In genomic region chr19:46642136-46642753, GRCm38 (mm10) we compare ENCODE assay signal across 7 mouse cellular contexts. TPM values are rescaled to one million over a fixed set of nuclear protein-coding genes. Genes with fewer than 3 reads are reported as not detected.
DNase-seq lines count a peak whose midpoint lies in the region; ATAC-seq and TF ChIP-seq lines count a peak whose summit lies in the region.

No protein-coding gene starts in this region.

- ATAC-seq in neural tube, embryonic 13.5 days (ENCODE audit: low read depth): no peak
- no peak for ATAC-seq in forebrain, embryonic 15.5 days (replicated peaks)
- no peak for ATAC-seq in limb, embryonic 11.5 days (ENCODE audit: insufficient number of reproducible peaks, low FRiP score, low TSS enrichment, low read depth)
- ATAC-seq in stomach, postnatal 0 days (ENCODE audit: low FRiP score, low TSS enrichment): peak; percentile 28; the same call in 1 of the 2 replicates
- no peak for ATAC-seq in cerebellum, adult (ENCODE audit: insufficient number of reproducible peaks, low FRiP score, low TSS enrichment)

- DNase-seq in neural tube, embryonic 10.5 days (ENCODE audit: extremely low spot score, low spot score): no peak
- no peak for DNase-seq in limb, embryonic 11.5 days (ENCODE audit: low spot score)
- DNase-seq in stomach, postnatal 0 days (ENCODE audit: low spot score): no peak
- no peak for DNase-seq in thymus, adult 2 months

- H3K9me3 ChIP-seq in neural tube, embryonic 13.5 days: no peaks in the 10 kb centered on the region
- no peaks in the 10 kb centered on the region for H3K9me3 ChIP-seq in forebrain, embryonic 15.5 days
- no peaks in the 10 kb centered on the region for H3K9me3 ChIP-seq in limb, embryonic 11.5 days (ENCODE audit: control insufficient read depth, low read length)
- no peaks in the 10 kb centered on the region for H3K9me3 ChIP-seq in stomach, postnatal 0 days (ENCODE audit: control insufficient read depth, low read length)

- TF ChIP-seq EP300 in stomach, postnatal 0 days (optimal IDR thresholded peaks at IDR 0.05): peak; percentile 57

- no peak overlapping the region for H3K4me3 ChIP-seq in neural tube, embryonic 13.5 days
- H3K4me3 ChIP-seq in forebrain, embryonic 15.5 days: no peak overlapping the region
- no peak overlapping the region for H3K4me3 ChIP-seq in limb, embryonic 11.5 days (ENCODE audit: low read depth, low read length)
- H3K4me3 ChIP-seq in stomach, postnatal 0 days (ENCODE audit: low read depth, low read length): no peak overlapping the region; the same call in 1 of the 2 replicates
- H3K4me3 ChIP-seq in thymus, adult 2 months (ENCODE audit: control insufficient read depth, insufficient read depth, low read length): no peak overlapping the region

- H3K27me3 ChIP-seq in neural tube, embryonic 13.5 days: no peaks in the 10 kb centered on the region
- no peaks in the 10 kb centered on the region for H3K27me3 ChIP-seq in forebrain, embryonic 15.5 days
- H3K27me3 ChIP-seq in limb, embryonic 11.5 days (ENCODE audit: control insufficient read depth, insufficient read depth, low read length): no peaks in the 10 kb centered on the region
- no peaks in the 10 kb centered on the region for H3K27me3 ChIP-seq in stomach, postnatal 0 days (ENCODE audit: control insufficient read depth, insufficient read depth, low read length)
- H3K27me3 ChIP-seq in thymus, adult 2 months (ENCODE audit: control insufficient read depth, insufficient read depth, low read length): no peaks in the 10 kb centered on the region

- peaks cover 70% of the 10 kb centered on the region for H3K4me1 ChIP-seq in neural tube, embryonic 13.5 days (replicated peaks)
- peaks cover 54% of the 10 kb centered on the region for H3K4me1 ChIP-seq in forebrain, embryonic 15.5 days
- H3K4me1 ChIP-seq in limb, embryonic 11.5 days (ENCODE audit: control insufficient read depth, insufficient read depth, low read length): peaks cover 47% of the 10 kb centered on the region
- H3K4me1 ChIP-seq in stomach, postnatal 0 days (replicated peaks; ENCODE audit: control insufficient read depth, insufficient read depth): peaks cover 31% of the 10 kb centered on the region
- H3K4me1 ChIP-seq in thymus, adult 2 months (replicated peaks; ENCODE audit: control insufficient read depth, insufficient read depth, low read length): peaks cover 47% of the 10 kb centered on the region

- H3K36me3 ChIP-seq in neural tube, embryonic 13.5 days: peaks cover 19% of the 10 kb centered on the region
- H3K36me3 ChIP-seq in forebrain, embryonic 15.5 days: no peaks in the 10 kb centered on the region
- peaks cover 2% of the 10 kb centered on the region; the same call in 1 of the 2 replicates for H3K36me3 ChIP-seq in limb, embryonic 11.5 days (ENCODE audit: control insufficient read depth, insufficient read depth, low read length)
- peaks cover 4% of the 10 kb centered on the region; the same call in 1 of the 2 replicates for H3K36me3 ChIP-seq in stomach, postnatal 0 days (ENCODE audit: control insufficient read depth, insufficient read depth, low read length)
- peaks cover 15% of the 10 kb centered on the region for H3K36me3 ChIP-seq in thymus, adult 2 months (ENCODE audit: control insufficient read depth, insufficient read depth, low read length)

- WGBS in neural tube, embryonic 13.5 days: 55% methylated on average over 22 of the region's 22 CpGs
- WGBS in forebrain, embryonic 15.5 days: 66% methylated on average over 22 of the region's 22 CpGs
- WGBS in limb, embryonic 11.5 days: 64% methylated on average over 22 of the region's 22 CpGs
- 22% methylated on average over 22 of the region's 22 CpGs for WGBS in stomach, postnatal 0 days
- WGBS in thymus, adult 2 months: 93% methylated on average over 22 of the region's 22 CpGs

- H3K27ac ChIP-seq in neural tube, embryonic 13.5 days (replicated peaks): peak overlapping the region; percentile 75
- H3K27ac ChIP-seq in forebrain, embryonic 15.5 days (replicated peaks): peak overlapping the region; percentile 58
- peak overlapping the region; percentile 68; the same call in 1 of the 2 replicates for H3K27ac ChIP-seq in limb, embryonic 11.5 days (replicated peaks; ENCODE audit: low read depth, low read length)
- peak overlapping the region; percentile 94 for H3K27ac ChIP-seq in stomach, postnatal 0 days (replicated peaks)
- no peak overlapping the region; the same call in 1 of the 2 replicates for H3K27ac ChIP-seq in thymus, adult 2 months (ENCODE audit: control insufficient read depth, insufficient read depth, low read length)

- TF ChIP-seq POLR2A in thymus, adult 2 months (IDR thresholded peaks at IDR 0.05; ENCODE audit: control insufficient read depth, extremely low read depth, insufficient read depth, low read length, poor library complexity): no peak

- peak; percentile 31; the same call in 1 of the 2 replicates for TF ChIP-seq CTCF in stomach, postnatal 0 days (IDR thresholded peaks at IDR 0.05; ENCODE audit: low read depth)
- no peak for TF ChIP-seq CTCF in thymus, adult 2 months (IDR thresholded peaks at IDR 0.05; ENCODE audit: borderline replicate concordance, control insufficient read depth, extremely low read depth, insufficient read depth, low read length, poor library complexity)

- 0 out of 2 replicates have a peak overlapping the region, but pooled peaks have one; percentile 2 for H3K9ac ChIP-seq in neural tube, embryonic 13.5 days
- no peak overlapping the region for H3K9ac ChIP-seq in forebrain, embryonic 15.5 days (replicated peaks)
- peak overlapping the region; percentile 40; the same call in 1 of the 2 replicates for H3K9ac ChIP-seq in limb, embryonic 11.5 days (ENCODE audit: low read length)
- peak overlapping the region; percentile 53 for H3K9ac ChIP-seq in stomach, postnatal 0 days (ENCODE audit: low read length)

- H3K4me2 ChIP-seq in neural tube, embryonic 13.5 days: peak overlapping the region; percentile 14; the same call in 1 of the 2 replicates
- no peak overlapping the region for H3K4me2 ChIP-seq in forebrain, embryonic 15.5 days (replicated peaks)
- H3K4me2 ChIP-seq in limb, embryonic 11.5 days (ENCODE audit: low read depth, severe bottlenecking): no peak overlapping the region
- peak overlapping the region; percentile 44 for H3K4me2 ChIP-seq in stomach, postnatal 0 days (replicated peaks; ENCODE audit: low read depth)

RNA-seq across cellular contexts. Expression of gene Cyp17a1, which starts 30.7 kb away (rescaled TPM):
- polyA plus RNA-seq in neural tube, embryonic 13.5 days (2015; fragmentation: Nextera tagmentation; extraction: Ambion mirVana): not detected in 2 replicates
- polyA plus RNA-seq in forebrain, embryonic 15.5 days (2015; fragmentation: Nextera tagmentation; extraction: Ambion mirVana): not detected in 2 replicates
- polyA plus RNA-seq in limb, embryonic 11.5 days (2014; fragmentation: Nextera tagmentation; extraction: Ambion mirVana): not detected in 2 replicates
- 0.12 TPM in 1 of 2 replicates, not detected in the other for polyA plus RNA-seq in stomach, postnatal 0 days (2015; fragmentation: Nextera tagmentation; extraction: Ambion mirVana)
- 0.26 and 0.42 TPM in 2 replicates for polyA plus RNA-seq in thymus, adult 2 months (2012; rRNA removed)

RNA-seq across cellular contexts. Expression of gene Wbp1l, which starts 43.4 kb away (rescaled TPM):
- polyA plus RNA-seq in neural tube, embryonic 13.5 days (2015; fragmentation: Nextera tagmentation; extraction: Ambion mirVana): 38.0 and 43.2 TPM in 2 replicates
- polyA plus RNA-seq in forebrain, embryonic 15.5 days (2015; fragmentation: Nextera tagmentation; extraction: Ambion mirVana): 39.7 and 41.7 TPM in 2 replicates
- polyA plus RNA-seq in limb, embryonic 11.5 days (2014; fragmentation: Nextera tagmentation; extraction: Ambion mirVana): 40.4 and 40.8 TPM in 2 replicates
- 31.2 and 32.9 TPM in 2 replicates for polyA plus RNA-seq in stomach, postnatal 0 days (2015; fragmentation: Nextera tagmentation; extraction: Ambion mirVana)
- polyA plus RNA-seq in thymus, adult 2 months (2012; rRNA removed): 77.0 and 87.8 TPM in 2 replicates

RNA-seq across cellular contexts. Expression of gene Borcs7, which starts 47.5 kb away (rescaled TPM):
- 19.7 and 21.6 TPM in 2 replicates for polyA plus RNA-seq in neural tube, embryonic 13.5 days (2015; fragmentation: Nextera tagmentation; extraction: Ambion mirVana)
- polyA plus RNA-seq in forebrain, embryonic 15.5 days (2015; fragmentation: Nextera tagmentation; extraction: Ambion mirVana): 13.9 and 14.4 TPM in 2 replicates
- polyA plus RNA-seq in limb, embryonic 11.5 days (2014; fragmentation: Nextera tagmentation; extraction: Ambion mirVana): 11.8 and 14.6 TPM in 2 replicates
- 15.6 and 17.0 TPM in 2 replicates for polyA plus RNA-seq in stomach, postnatal 0 days (2015; fragmentation: Nextera tagmentation; extraction: Ambion mirVana)
- polyA plus RNA-seq in thymus, adult 2 months (2012; rRNA removed): 3.0 and 4.4 TPM in 2 replicates

Comparison
In these comparisons a context has a peak if more than half of its experiments do, and no peak if none do; other contexts are left out.
1. H3K4me2 ChIP-seq: peak in neural tube, embryonic 13.5 days (single experiment) and stomach, postnatal 0 days (single experiment); none in forebrain, embryonic 15.5 days (single experiment) and limb, embryonic 11.5 days (single experiment).